Mouse (Mus musculus): ENCODE results near the gene Ube2j2. TPM values are rescaled to one million over a fixed set of nuclear protein-coding genes. Genes with fewer than 3 reads are reported as not detected.

Ube2j2 gene
- total and polyA plus RNA-seq, 3 experiments = 121 to 172 TPM; not detected in 1

- 0 out of 2 replicates have a peak, but pooled peaks have one; percentile 32 for TF ChIP-seq GATA1 (IDR thresholded peaks at IDR 0.05; ENCODE audit: low read depth, low read length)
- no peak for TF ChIP-seq MXI1 (IDR thresholded peaks at IDR 0.05; ENCODE audit: low read depth, low read length)
- peaks cover 50% of the 10 kb centered on the region for H3K79me2 ChIP-seq (ENCODE audit: control insufficient read depth, insufficient read depth, low read length, poor library complexity)
- peak overlapping the region; percentile 82 to 88 for H3K4me3 ChIP-seq (ENCODE audit: control insufficient read depth in 1 of 2, insufficient read depth in 1 of 2, low read depth in 2 of 2, low read length in 2 of 2)
- H3K4me1 ChIP-seq (ENCODE audit: control insufficient read depth in 1 of 2, insufficient read depth in 2 of 2, low read length in 2 of 2) = peaks cover 3 to 11% of the 10 kb centered on the region in 2 experiments; a peak in 2 of 4 replicates
- H3K9me3 ChIP-seq (replicated peaks; ENCODE audit: insufficient read depth, low read length) = no peaks in the 10 kb centered on the region
- no peaks in the 10 kb centered on the region for H3K27me3 ChIP-seq (ENCODE audit: control insufficient read depth in 1 of 2, insufficient read depth in 2 of 2, low read length in 2 of 2)
- peaks cover 9 to 12% of the 10 kb centered on the region in 2 experiments for H3K36me3 ChIP-seq (ENCODE audit: control insufficient read depth in 1 of 2, insufficient read depth in 2 of 2, low read length in 2 of 2)
- peak; percentile 52 for DNase-seq (ENCODE audit: low read depth, low spot score)
- peak overlapping the region; percentile 32 for H3K27ac ChIP-seq (ENCODE audit: control insufficient read depth, low read depth, low read length)
- peak overlapping the region; percentile 94 for H3K9ac ChIP-seq (ENCODE audit: control insufficient read depth, low read depth, low read length, poor library complexity, severe bottlenecking)
These were observed 640 bp downstream of the Ube2j2 start for GRCm38 (mm10) chr4:155944271-155944670.

DNA sequence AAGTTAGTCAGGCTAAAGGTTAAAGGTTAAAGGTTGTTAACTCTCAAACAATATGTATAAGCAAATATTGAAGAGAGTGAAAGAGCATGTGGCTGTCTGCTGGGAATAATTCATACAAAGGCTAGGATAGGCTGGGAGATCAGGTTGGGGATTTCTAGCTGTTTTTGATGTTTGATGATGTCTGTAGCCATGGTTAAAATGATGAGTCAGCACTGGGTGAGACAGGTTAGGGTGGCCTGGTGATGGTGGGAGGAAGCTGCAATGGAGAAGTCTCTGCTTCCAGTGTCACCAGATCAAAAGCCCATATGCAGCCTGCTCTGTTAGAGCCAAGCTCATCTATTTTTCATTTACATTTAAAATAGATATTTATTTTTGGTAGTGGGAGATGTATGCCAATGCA is 3.5 kb downstream of the Ube2j2 start:
- H3K27me3 ChIP-seq (ENCODE audit: control insufficient read depth in 1 of 2, insufficient read depth in 2 of 2, low read length in 2 of 2) = no peaks in the 10 kb centered on the region
- H3K36me3 ChIP-seq (ENCODE audit: control insufficient read depth in 1 of 2, insufficient read depth in 2 of 2, low read length in 2 of 2) = peaks cover 12 to 25% of the 10 kb centered on the region in 2 experiments
- H3K4me1 ChIP-seq (ENCODE audit: control insufficient read depth in 1 of 2, insufficient read depth in 2 of 2, low read length in 2 of 2) = peaks cover 3 to 11% of the 10 kb centered on the region in 2 experiments; a peak in 2 of 4 replicates
- peaks cover 52% of the 10 kb centered on the region for H3K79me2 ChIP-seq (ENCODE audit: control insufficient read depth, insufficient read depth, low read length, poor library complexity)
- H3K9me3 ChIP-seq (replicated peaks; ENCODE audit: insufficient read depth, low read length) = no peaks in the 10 kb centered on the region
- no peak overlapping the region for H3K27ac ChIP-seq (ENCODE audit: control insufficient read depth, low read depth, low read length)
- no peak for DNase-seq (ENCODE audit: low read depth, low spot score)
- H3K4me3 ChIP-seq (ENCODE audit: control insufficient read depth in 1 of 2, insufficient read depth in 1 of 2, low read depth in 2 of 2, low read length in 2 of 2) = no peak overlapping the region
- no peak for TF ChIP-seq ZKSCAN1 (IDR thresholded peaks at IDR 0.05; ENCODE audit: low read depth, low read length)
- TF ChIP-seq TAL1 (IDR thresholded peaks at IDR 0.05; ENCODE audit: low read length) = no peak
- no peak for TF ChIP-seq ZNF384 (IDR thresholded peaks at IDR 0.05; ENCODE audit: low read depth, low read length)
- TF ChIP-seq HCFC1 (IDR thresholded peaks at IDR 0.05; ENCODE audit: low read depth, low read length) = no peak
- TF ChIP-seq EP300 (IDR thresholded peaks at IDR 0.05; ENCODE audit: low read depth in 1 of 2, low read length in 2 of 2) = no peak
- no peak overlapping the region for H3K9ac ChIP-seq (ENCODE audit: control insufficient read depth, low read depth, low read length, poor library complexity, severe bottlenecking)

DNA sequence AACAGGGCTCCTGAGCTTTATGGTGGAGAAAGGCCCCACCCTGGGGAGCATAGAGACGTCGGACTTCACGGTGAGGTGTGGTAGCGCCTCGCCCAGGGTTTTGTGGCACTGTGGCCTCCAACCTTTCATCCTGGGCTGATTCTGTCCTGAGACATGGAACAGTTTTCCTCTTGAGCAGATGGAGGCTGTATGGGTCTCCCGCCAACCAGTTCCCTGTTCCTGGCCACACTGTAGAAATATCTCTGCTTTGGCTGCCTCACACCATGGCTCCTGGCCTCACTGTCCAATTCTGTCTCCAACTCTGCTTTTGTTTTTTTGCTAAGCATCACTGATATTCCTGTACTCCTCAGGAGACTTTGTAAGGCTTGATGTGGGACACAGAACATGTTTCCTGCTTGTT is 11.9 kb downstream of the Ube2j2 start:
- TF ChIP-seq USF1 (IDR thresholded peaks at IDR 0.05; ENCODE audit: low read depth, low read length) = no peak
- no peak for TF ChIP-seq EP300 (IDR thresholded peaks at IDR 0.05; ENCODE audit: low read depth in 1 of 2, low read length in 2 of 2)
- TF ChIP-seq TCF12 (IDR thresholded peaks at IDR 0.05; ENCODE audit: low read depth, low read length) = no peak
- no peak for TF ChIP-seq JUND (IDR thresholded peaks at IDR 0.05; ENCODE audit: low read depth, low read length)
- TF ChIP-seq MAFK (IDR thresholded peaks at IDR 0.05; ENCODE audit: borderline replicate concordance, low read depth, low read length) = no peak
- Histone ChIP-seq H3K36me3 (ENCODE audit: control insufficient read depth in 1 of 2, insufficient read depth in 2 of 2, low read length in 2 of 2) (peaks cover 4 to 25% of the 10 kb centered on the region in 2 experiments), H3K27ac (ENCODE audit: control insufficient read depth, low read depth, low read length) (no peak overlapping the region)

More for the DNA sequence above, 11.9 kb downstream of the Ube2j2 start:
- DNase-seq (ENCODE audit: low read depth, low spot score) = no peak
- H3K4me1 ChIP-seq (ENCODE audit: control insufficient read depth in 1 of 2, insufficient read depth in 2 of 2, low read length in 2 of 2) = no peaks in the 10 kb centered on the region; a peak in 1 of 4 replicates
- peaks cover 2% of the 10 kb centered on the region; the same call in 1 of the 2 replicates for H3K79me2 ChIP-seq (ENCODE audit: control insufficient read depth, insufficient read depth, low read length, poor library complexity)
- no peak overlapping the region for H3K4me3 ChIP-seq (ENCODE audit: control insufficient read depth in 1 of 2, insufficient read depth in 1 of 2, low read depth in 2 of 2, low read length in 2 of 2)
- no peaks in the 10 kb centered on the region for H3K27me3 ChIP-seq (ENCODE audit: control insufficient read depth in 1 of 2, insufficient read depth in 2 of 2, low read length in 2 of 2)
- no peak overlapping the region for H3K9ac ChIP-seq (ENCODE audit: control insufficient read depth, low read depth, low read length, poor library complexity, severe bottlenecking)
- H3K9me3 ChIP-seq (replicated peaks; ENCODE audit: insufficient read depth, low read length) = no peaks in the 10 kb centered on the region

Data from MEL (cell line).